11 mouse cellular contexts compared by ENCODE assay signal in genomic region chr12:85181475-85182344, GRCm38 (mm10). TPM values are rescaled to one million over a fixed set of nuclear protein-coding genes. Genes with fewer than 3 reads are reported as not detected.
DNase-seq lines count a peak whose midpoint lies in the region; ATAC-seq and TF ChIP-seq lines count a peak whose summit lies in the region.
"Had no signal": no experiment of that assay in that cellular context is flagged by ENCODE, and none has a peak within 500 bp of the region (broad histone marks: within the 10 kb centered on the region; RNA-seq: fewer than 3 reads in every experiment).

No protein-coding gene starts in this region.

- no peak for ATAC-seq in heart, embryonic 13.5 days (ENCODE audit: extremely low read depth, insufficient number of reproducible peaks, low FRiP score, low TSS enrichment)
- ATAC-seq in limb, embryonic 12.5 days (ENCODE audit: insufficient number of reproducible peaks, insufficient read depth, low FRiP score, low TSS enrichment, low read depth), result peak; percentile 29; the same call in 1 of the 2 replicates
- no peak for ATAC-seq in stomach, embryonic 16.5 days (ENCODE audit: insufficient read depth, low FRiP score)
- ATAC-seq: CD4-positive, CD25-positive, alpha-beta regulatory T cell, adult 4 months had no signal

- peak overlapping the region; percentile 50 for H3K9ac ChIP-seq in heart, embryonic 13.5 days
- H3K9ac ChIP-seq in limb, embryonic 12.5 days (replicated peaks), result 0 out of 2 replicates have a peak overlapping the region, but pooled peaks have one; percentile 23
- 0 out of 2 replicates have a peak overlapping the region, but pooled peaks have one; percentile 22 for H3K9ac ChIP-seq in stomach, embryonic 16.5 days (ENCODE audit: low read length)

- WGBS in heart, embryonic 13.5 days, result 22% methylated on average over 17 of the region's 17 CpGs
- WGBS in thymus, adult 2 months, result 15% methylated on average over 17 of the region's 17 CpGs
- WGBS in limb, embryonic 12.5 days, result 31% methylated on average over 15 of the region's 17 CpGs
- 17% methylated on average over 17 of the region's 17 CpGs for WGBS in stomach, embryonic 16.5 days

- peaks cover 41% of the 10 kb centered on the region for H3K4me1 ChIP-seq in heart, embryonic 13.5 days
- peaks cover 35% of the 10 kb centered on the region for H3K4me1 ChIP-seq in thymus, adult 2 months (replicated peaks; ENCODE audit: control insufficient read depth, insufficient read depth, low read length)
- H3K4me1 ChIP-seq in limb, embryonic 12.5 days (replicated peaks), result peaks cover 34% of the 10 kb centered on the region
- peaks cover 24% of the 10 kb centered on the region for H3K4me1 ChIP-seq in stomach, embryonic 16.5 days (ENCODE audit: control insufficient read depth, insufficient read depth, low read length)

- H3K9me3 ChIP-seq in heart, embryonic 13.5 days, result no peaks in the 10 kb centered on the region
- H3K9me3 ChIP-seq in limb, embryonic 12.5 days, result no peaks in the 10 kb centered on the region
- H3K9me3 ChIP-seq in stomach, embryonic 16.5 days (replicated peaks; ENCODE audit: control insufficient read depth, low read length), result no peaks in the 10 kb centered on the region

- peaks cover 53% of the 10 kb centered on the region for H3K27me3 ChIP-seq in heart, embryonic 13.5 days (replicated peaks)
- no peaks in the 10 kb centered on the region for H3K27me3 ChIP-seq in thymus, adult 2 months (ENCODE audit: control insufficient read depth, insufficient read depth, low read length)
- peaks cover 29% of the 10 kb centered on the region for H3K27me3 ChIP-seq in limb, embryonic 12.5 days
- no peaks in the 10 kb centered on the region for H3K27me3 ChIP-seq in stomach, embryonic 16.5 days (ENCODE audit: control insufficient read depth, insufficient read depth, low read length)

- no peak for TF ChIP-seq POLR2A in thymus, adult 2 months (IDR thresholded peaks at IDR 0.05; ENCODE audit: control insufficient read depth, extremely low read depth, insufficient read depth, low read length, poor library complexity)

- TF ChIP-seq CTCF in thymus, adult 2 months (IDR thresholded peaks at IDR 0.05; ENCODE audit: borderline replicate concordance, control insufficient read depth, extremely low read depth, insufficient read depth, low read length, poor library complexity), result 0 out of 2 replicates have a peak, but pooled peaks have one; percentile 8

- H3K4me3 ChIP-seq in heart, embryonic 13.5 days, result no peak overlapping the region; the same call in 1 of the 2 replicates
- no peak overlapping the region for H3K4me3 ChIP-seq in thymus, adult 2 months (ENCODE audit: control insufficient read depth, insufficient read depth, low read length)
- no peak overlapping the region for H3K4me3 ChIP-seq in limb, embryonic 12.5 days (replicated peaks)
- no peak overlapping the region for H3K4me3 ChIP-seq in stomach, embryonic 16.5 days (replicated peaks; ENCODE audit: low read length)
- H3K4me3 ChIP-seq: erythroblast, embryonic 14.5 days had no signal

- peak overlapping the region; percentile 40 for H3K4me2 ChIP-seq in heart, embryonic 13.5 days
- peak overlapping the region; percentile 31 for H3K4me2 ChIP-seq in limb, embryonic 12.5 days
- H3K4me2 ChIP-seq in stomach, embryonic 16.5 days (ENCODE audit: low read depth, low read length), result 0 out of 2 replicates have a peak overlapping the region, but pooled peaks have one; percentile 2

- H3K36me3 ChIP-seq in heart, embryonic 13.5 days, result no peaks in the 10 kb centered on the region
- H3K36me3 ChIP-seq in thymus, adult 2 months (ENCODE audit: control insufficient read depth, insufficient read depth, low read length), result no peaks in the 10 kb centered on the region
- H3K36me3 ChIP-seq in limb, embryonic 12.5 days, result no peaks in the 10 kb centered on the region
- no peaks in the 10 kb centered on the region for H3K36me3 ChIP-seq in stomach, embryonic 16.5 days (ENCODE audit: control insufficient read depth, insufficient read depth, low read length)

- DNase-seq in heart, adult 8-10 months (ENCODE audit: low spot score), result no peak
- no peak for DNase-seq in thymus, adult 2 months
- no peak for DNase-seq in thymus, adult 18-20 months
- DNase-seq in adrenal gland, postnatal 10 days, result no peak
- no peak for DNase-seq in thymus, postnatal 36 days

- H3K27ac ChIP-seq in heart, embryonic 13.5 days (replicated peaks), result no peak overlapping the region
- no peak overlapping the region for H3K27ac ChIP-seq in thymus, adult 2 months (ENCODE audit: control insufficient read depth, insufficient read depth, low read length)
- peak overlapping the region; percentile 29; the same call in 1 of the 2 replicates for H3K27ac ChIP-seq in limb, embryonic 12.5 days
- H3K27ac ChIP-seq in stomach, embryonic 16.5 days (ENCODE audit: low read length), result no peak overlapping the region
- H3K27ac ChIP-seq: macrophage had no signal

RNA-seq across cellular contexts. Expression of gene Pgf, which starts 4.1 kb away (rescaled TPM):
- 8.4 and 9.1 TPM in 2 replicates for polyA plus RNA-seq in heart, embryonic 13.5 days (2015; fragmentation: Nextera tagmentation; extraction: Ambion mirVana)
- 1 to 10 TPM; 3.7 to 5.1 (median 4.1) TPM for total RNA-seq in heart, adult 8-10 months (2022)
- polyA plus RNA-seq in thymus, adult 2 months (2012; rRNA removed), result 1.3 and 2.1 TPM in 2 replicates
- polyA plus RNA-seq in limb, embryonic 12.5 days (2016; fragmentation: Nextera tagmentation; extraction: Ambion mirVana), result 17.0 and 17.8 TPM in 2 replicates
- 14.9 and 16.3 TPM in 2 replicates for polyA plus RNA-seq in stomach, embryonic 16.5 days (2015; fragmentation: Nextera tagmentation; extraction: Ambion mirVana)
- 1 to 10 TPM; 1.8 TPM for total RNA-seq in adrenal gland, postnatal 10 days (2021)
- polyA plus RNA-seq: CD4-positive, CD25-positive, alpha-beta regulatory T cell, adult 4 months; erythroblast, embryonic 14.5 days had no signal

RNA-seq across cellular contexts. Expression of gene Rps6kl1, which starts 30.6 kb away (rescaled TPM):
- polyA plus RNA-seq in heart, embryonic 13.5 days (2015; fragmentation: Nextera tagmentation; extraction: Ambion mirVana), result 1.2 and 1.3 TPM in 2 replicates
- 1 to 10 TPM; 1.7 to 3.5 (median 2.8) TPM for total RNA-seq in heart, adult 8-10 months (2022)
- polyA plus RNA-seq in thymus, adult 2 months (2012; rRNA removed), result 3.7 and 11.4 TPM in 2 replicates
- polyA plus RNA-seq in limb, embryonic 12.5 days (2016; fragmentation: Nextera tagmentation; extraction: Ambion mirVana), result 0.46 and 0.56 TPM in 2 replicates
- polyA plus RNA-seq in stomach, embryonic 16.5 days (2015; fragmentation: Nextera tagmentation; extraction: Ambion mirVana), result 1.3 and 1.8 TPM in 2 replicates
- total RNA-seq in adrenal gland, postnatal 10 days (2021), result 1 to 10 TPM; 1.1 to 2.3 TPM
- polyA plus RNA-seq: macrophage had no signal

RNA-seq across cellular contexts. Expression of gene Eif2b2, which starts 37.6 kb away (rescaled TPM):
- 54.8 and 55.9 TPM in 2 replicates for polyA plus RNA-seq in heart, embryonic 13.5 days (2015; fragmentation: Nextera tagmentation; extraction: Ambion mirVana)
- total RNA-seq in heart, adult 8-10 months (2022), result 10 to 100 TPM; 39.5 to 50.6 (median 45.2) TPM
- polyA plus RNA-seq in thymus, adult 2 months (2012; rRNA removed), result 191 and 250 TPM in 2 replicates
- 80.6 and 83.3 TPM in 2 replicates for polyA plus RNA-seq in limb, embryonic 12.5 days (2016; fragmentation: Nextera tagmentation; extraction: Ambion mirVana)
- 72.9 and 82.5 TPM in 2 replicates for polyA plus RNA-seq in stomach, embryonic 16.5 days (2015; fragmentation: Nextera tagmentation; extraction: Ambion mirVana)
- 10 to 100 TPM; 59.5 to 62.7 TPM for total RNA-seq in adrenal gland, postnatal 10 days (2021)
